Mouse (Mus musculus) heart, embryonic 13.5 days (tissue): ENCODE results near the gene Crtam. TPM values are rescaled to one million over a fixed set of nuclear protein-coding genes. Genes with fewer than 3 reads are reported as not detected.
A peak's percentile ranks its signal among the peaks of the same experiment; 100 is the strongest.

Experiments used
- ATAC-seq: fragments of 200-750 bp; cut with Nextera tagmentation; 2 replicates; pipeline ENCODE4 v1.8.0; 2017; ENCODE audit warnings: moderate TSS enrichment; ENCODE audit not compliant: insufficient number of reproducible peaks, low FRiP score, low TSS enrichment; ENCODE audit errors: extremely low read depth
- H3K27ac ChIP-seq: fragments of 300-500 bp; sonication (generic); replicated peaks from 2 replicates; pipeline ENCODE4 v1.5.1; 2015; ENCODE audit warnings: moderate library complexity, mild to moderate bottlenecking, inconsistent platforms
- H3K27me3 ChIP-seq: fragments of 300-500 bp; sonication (generic); replicated peaks from 2 replicates; pipeline ENCODE4 v1.6.1; 2015; ENCODE audit warnings: mild to moderate bottlenecking, inconsistent platforms
- H3K36me3 ChIP-seq: fragments of 300-500 bp; sonication (generic); 2 replicates; pipeline ENCODE4 v1.6.1; 2015; ENCODE audit warnings: mild to moderate bottlenecking, inconsistent platforms
- H3K4me1 ChIP-seq: fragments of 300-500 bp; sonication (generic); 2 replicates; pipeline ENCODE4 v1.6.1; 2015; ENCODE audit warnings: inconsistent platforms
- H3K4me2 ChIP-seq: fragments of 300-500 bp; sonication (generic); 2 replicates; pipeline ENCODE4 v1.6.1; 2015; ENCODE audit warnings: inconsistent platforms, mild to moderate bottlenecking, moderate library complexity
- H3K4me3 ChIP-seq: fragments of 300-500 bp; sonication (generic); 2 replicates; pipeline ENCODE4 v1.5.1; 2015; ENCODE audit warnings: moderate library complexity, mild to moderate bottlenecking, inconsistent platforms
- H3K9ac ChIP-seq: fragments of 300-500 bp; sonication (generic); 2 replicates; pipeline ENCODE4 v1.6.1; 2015; ENCODE audit warnings: inconsistent platforms, mild to moderate bottlenecking, moderate library complexity
- H3K9me3 ChIP-seq: fragments of 300-500 bp; sonication (generic); 2 replicates; pipeline ENCODE4 v1.6.1; 2016; ENCODE audit warnings: inconsistent platforms
- WGBS: fragments of 180-500 bp; shearing (Covaris S2); methylation state at CpG from one replicate; pipeline ENCODE4 v1.1.7; 2015; ENCODE audit warnings: mixed read lengths; 5-methylcytosine and 5-hydroxymethylcytosine counted together
- polyA plus RNA-seq: library from polyadenylated mRNA; unstranded; fragments of >200 nt; fragmentation: Nextera tagmentation; extraction: Ambion mirVana; gene quantifications from 2 replicates; pipeline ENCODE4 v1.2.1, GENCODE M21; 2015

The Crtam gene
- polyA plus RNA-seq, 1 experiment from 2014 or later, result not detected

- ATAC-seq, result no peak
- WGBS, result 74% methylated on average over 7 of the region's 7 CpGs
- no peak overlapping the region for H3K4me2 ChIP-seq
- no peaks in the 10 kb centered on the region for H3K36me3 ChIP-seq
- no peaks in the 10 kb centered on the region for H3K27me3 ChIP-seq
- no peak overlapping the region for H3K27ac ChIP-seq
- H3K9me3 ChIP-seq, result no peaks in the 10 kb centered on the region
- H3K9ac ChIP-seq, result no peak overlapping the region
- H3K4me1 ChIP-seq, result no peaks in the 10 kb centered on the region
- H3K4me3 ChIP-seq, result no peak overlapping the region
These were observed 7.2 kb downstream of the Crtam start for GRCm38 (mm10) chr9:40997116-40997779.

DNA sequence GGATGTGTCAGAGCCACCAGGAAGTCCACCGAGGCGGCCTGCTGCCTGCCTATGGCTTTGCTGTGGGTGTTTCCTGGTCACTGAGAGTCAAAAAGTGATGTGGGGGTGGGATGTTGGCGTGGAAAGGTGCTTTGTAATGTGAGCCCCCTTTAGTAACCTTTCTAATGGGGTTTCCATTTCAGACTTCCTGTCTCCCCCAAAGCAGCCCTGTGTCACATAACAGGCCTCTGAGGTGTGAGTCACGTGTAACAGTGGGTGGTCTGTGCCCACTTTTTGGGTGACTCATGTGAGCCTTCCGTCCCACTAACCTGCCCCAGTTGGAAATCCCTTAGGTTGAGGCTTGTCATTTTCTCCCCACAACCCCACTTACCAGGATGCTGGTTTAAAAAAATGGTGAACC is 10.4 kb downstream of the Crtam start:
- H3K9me3 ChIP-seq, result no peaks in the 10 kb centered on the region
- H3K36me3 ChIP-seq, result no peaks in the 10 kb centered on the region
- H3K27me3 ChIP-seq, result no peaks in the 10 kb centered on the region
- H3K27ac ChIP-seq, result no peak overlapping the region
- H3K4me2 ChIP-seq, result no peak overlapping the region
- no peak for ATAC-seq
- WGBS, result 63% methylated on average over 5 of the region's 5 CpGs
- no peak overlapping the region for H3K4me3 ChIP-seq
- no peak overlapping the region for H3K9ac ChIP-seq
- no peaks in the 10 kb centered on the region for H3K4me1 ChIP-seq

GRCm38 (mm10) chr9:40991511-40991910 is 12.9 kb downstream of the Crtam start:
- H3K4me1 ChIP-seq, result no peaks in the 10 kb centered on the region
- H3K4me3 ChIP-seq, result no peak overlapping the region
- no peaks in the 10 kb centered on the region for H3K36me3 ChIP-seq
- no peak for ATAC-seq
- H3K27me3 ChIP-seq, result peaks cover 9% of the 10 kb centered on the region
- 82% methylated on average over 6 of the region's 6 CpGs for WGBS
- H3K4me2 ChIP-seq, result no peak overlapping the region
- H3K9ac ChIP-seq, result no peak overlapping the region
- H3K9me3 ChIP-seq, result no peaks in the 10 kb centered on the region
- H3K27ac ChIP-seq, result no peak overlapping the region

- H3K36me3 ChIP-seq, result no peaks in the 10 kb centered on the region
- H3K27ac ChIP-seq, result no peak overlapping the region
- H3K27me3 ChIP-seq, result peaks cover 9% of the 10 kb centered on the region
- H3K4me1 ChIP-seq, result no peaks in the 10 kb centered on the region
- H3K4me2 ChIP-seq, result no peak overlapping the region
- H3K9me3 ChIP-seq, result no peaks in the 10 kb centered on the region
- ATAC-seq, result no peak
- WGBS, result 31% methylated on average over 4 of the region's 4 CpGs
- 0 out of 2 replicates have a peak overlapping the region, but pooled peaks have one; percentile 24 for H3K9ac ChIP-seq
- H3K4me3 ChIP-seq, result no peak overlapping the region
These were observed 14.4 kb downstream of the Crtam start for GRCm38 (mm10) chr9:40989940-40990588.

GRCm38 (mm10) chr9:40984313-40984712 is 20.1 kb downstream of the Crtam start:
- peaks cover 19% of the 10 kb centered on the region for H3K27me3 ChIP-seq
- H3K9me3 ChIP-seq, result no peaks in the 10 kb centered on the region
- no peak overlapping the region for H3K4me2 ChIP-seq
- WGBS, result 60% methylated on average over 3 of the region's 3 CpGs
- no peaks in the 10 kb centered on the region for H3K4me1 ChIP-seq
- ATAC-seq, result no peak
- no peak overlapping the region for H3K9ac ChIP-seq
- H3K36me3 ChIP-seq, result no peaks in the 10 kb centered on the region
- no peak overlapping the region for H3K4me3 ChIP-seq
- H3K27ac ChIP-seq, result no peak overlapping the region

DNA sequence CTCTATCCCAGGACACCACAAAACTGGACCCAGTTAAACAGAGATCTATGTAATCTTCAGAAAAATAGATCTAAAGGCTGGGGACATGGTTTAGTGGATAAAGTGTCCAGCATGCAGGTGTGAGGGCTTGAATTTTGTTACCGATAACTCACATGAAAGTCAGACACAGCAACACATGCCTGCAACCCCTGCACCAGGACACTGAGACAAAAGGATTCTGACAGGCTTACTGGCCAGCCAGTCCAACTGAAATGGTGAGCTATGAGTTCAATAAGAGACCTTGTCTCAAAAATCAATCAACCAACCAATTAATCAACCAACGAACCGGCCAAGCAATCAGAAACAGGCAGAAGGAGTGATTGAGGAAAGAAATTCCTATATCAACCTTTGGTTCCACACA is 20.7 kb downstream of the Crtam start:
- no peak for ATAC-seq
- no peak overlapping the region for H3K4me3 ChIP-seq
- no peak overlapping the region for H3K9ac ChIP-seq
- H3K4me2 ChIP-seq, result no peak overlapping the region
- no peaks in the 10 kb centered on the region for H3K4me1 ChIP-seq
- WGBS, result 79% methylated on average over 3 of the region's 3 CpGs
- H3K27me3 ChIP-seq, result peaks cover 19% of the 10 kb centered on the region
- H3K27ac ChIP-seq, result no peak overlapping the region
- H3K9me3 ChIP-seq, result no peaks in the 10 kb centered on the region
- no peaks in the 10 kb centered on the region for H3K36me3 ChIP-seq

DNA sequence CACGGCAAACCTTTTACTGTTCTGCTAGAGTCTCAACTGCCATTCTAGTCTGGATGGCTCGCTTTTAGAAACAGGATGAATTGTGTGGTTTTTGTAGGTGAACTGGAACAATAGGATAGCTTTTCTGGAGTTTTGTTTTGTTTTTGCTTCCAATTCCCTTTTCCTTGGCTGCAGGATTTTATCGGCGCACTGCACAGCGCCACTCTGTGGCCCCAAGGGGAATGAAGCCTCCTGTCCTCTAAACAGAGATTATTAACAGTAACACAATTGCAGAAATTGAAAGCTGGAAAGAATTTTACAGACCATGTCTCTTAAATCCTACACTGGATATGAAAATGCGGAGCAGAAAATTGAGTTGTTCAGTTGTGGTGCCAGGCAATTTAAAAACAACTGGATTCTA is 21.9 kb downstream of the Crtam start:
- Histone ChIP-seq H3K27ac (no peak overlapping the region), H3K9me3 (no peaks in the 10 kb centered on the region), H3K4me2 (no peak overlapping the region), H3K4me3 (no peak overlapping the region), H3K27me3 (peaks cover 17% of the 10 kb centered on the region), H3K4me1 (no peaks in the 10 kb centered on the region), H3K36me3 (no peaks in the 10 kb centered on the region), H3K9ac (no peak overlapping the region)
- no peak for ATAC-seq
- 35% methylated on average over 6 of the region's 6 CpGs for WGBS

DNA sequence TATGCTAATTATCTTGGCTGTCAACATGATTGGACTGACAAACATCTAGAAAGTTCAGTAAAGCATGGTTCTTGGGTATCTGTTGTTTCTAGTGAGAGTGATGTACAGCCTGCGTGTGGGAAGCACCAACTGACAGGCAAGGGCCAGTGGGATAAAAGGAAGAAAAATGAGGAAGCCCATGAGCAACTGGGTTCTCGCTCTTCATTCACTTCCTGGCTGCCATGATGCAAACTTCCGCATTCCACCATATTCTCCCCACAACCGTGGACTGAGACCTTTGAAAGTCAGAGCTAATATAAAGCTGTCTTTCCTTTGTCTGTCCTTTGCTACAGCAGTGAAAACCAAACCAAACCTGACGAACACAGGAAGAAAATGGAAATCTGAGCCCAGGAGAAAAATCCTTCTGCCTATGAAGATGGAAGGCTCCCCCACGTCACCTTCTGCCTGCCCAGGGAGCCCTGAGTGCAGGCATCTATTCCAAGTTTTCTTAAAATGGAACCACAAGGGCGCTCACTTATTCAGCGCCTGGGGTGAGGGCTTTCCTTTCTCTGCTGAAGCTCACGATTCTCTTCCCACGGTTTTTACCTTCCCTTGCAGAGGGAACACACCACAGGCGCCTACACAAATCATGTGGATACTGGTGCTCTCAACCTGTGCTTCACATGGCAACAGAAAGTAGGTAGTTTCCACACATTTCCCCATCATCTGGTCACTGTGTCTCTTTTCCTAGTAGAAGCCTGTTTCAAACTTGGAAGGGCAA is 30.2 kb downstream of the Crtam start:
- Histone ChIP-seq H3K4me2 (no peak overlapping the region), H3K4me3 (no peak overlapping the region), H3K27me3 (peaks cover 4% of the 10 kb centered on the region; the same call in 1 of the 2 replicates), H3K9ac (no peak overlapping the region), H3K9me3 (0 out of 2 replicates have a peak, but pooled peaks cover 4% of the 10 kb centered on the region), H3K27ac (no peak overlapping the region), H3K36me3 (no peaks in the 10 kb centered on the region), H3K4me1 (no peaks in the 10 kb centered on the region)
- 68% methylated on average over 11 of the region's 11 CpGs for WGBS
- ATAC-seq, result no peak

GRCm38 (mm10) chr9:40964418-40964714 is 40.1 kb downstream of the Crtam start:
- peak overlapping the region; percentile 54 for H3K4me3 ChIP-seq
- peak overlapping the region; percentile 71; the same call in 1 of the 2 replicates for H3K9ac ChIP-seq
- no peaks in the 10 kb centered on the region for H3K36me3 ChIP-seq
- peaks cover 9% of the 10 kb centered on the region for H3K4me1 ChIP-seq
- peak overlapping the region; percentile 82 for H3K4me2 ChIP-seq
- H3K27me3 ChIP-seq, result peaks cover 71% of the 10 kb centered on the region
- no peaks in the 10 kb centered on the region for H3K9me3 ChIP-seq
- WGBS, result 19% methylated on average over 7 of the region's 7 CpGs
- no peak overlapping the region for H3K27ac ChIP-seq
- ATAC-seq, result no peak

- Histone ChIP-seq H3K4me1 (peaks cover 9% of the 10 kb centered on the region), H3K4me2 (peak within 1 kb of the TSS; percentile 82), H3K27ac (no peak within 1 kb of the TSS), H3K9me3 (no peaks in the 10 kb centered on the region), H3K27me3 (peaks cover 71% of the 10 kb centered on the region), H3K9ac (peak within 1 kb of the TSS; percentile 71), H3K36me3 (no peaks in the 10 kb centered on the region), H3K4me3 (peak within 1 kb of the TSS; percentile 54)
- 3% methylated on average over 51 of the region's 51 CpGs for WGBS
- no peak for ATAC-seq
These were observed 40.6 kb downstream of the Crtam start, which contains the start of gene Jhy for GRCm38 (mm10) chr9:40963586-40964417. Jhy (minus strand) TSS chr9:40964118.

GRCm38 (mm10) chr9:40961401-40961800 is 43.0 kb downstream of the Crtam start:
- Histone ChIP-seq H3K4me1 (peaks cover 9% of the 10 kb centered on the region), H3K4me3 (no peak overlapping the region), H3K27me3 (peaks cover 70% of the 10 kb centered on the region), H3K4me2 (no peak overlapping the region), H3K36me3 (no peaks in the 10 kb centered on the region), H3K27ac (no peak overlapping the region), H3K9ac (no peak overlapping the region), H3K9me3 (0 out of 2 replicates have a peak, but pooled peaks cover 3% of the 10 kb centered on the region)
- 85% methylated on average over 3 of the region's 3 CpGs for WGBS
- ATAC-seq, result no peak
